Mouse (Mus musculus) natural killer cell, adult 2 months (primary cell): ENCODE data around the gene Sox4.

Source experiments
- DNase-seq, 2 experiments: peaks; one replicate each; pipeline ENCODE4 v3.0.0; 2022; ENCODE audit warnings: low spot score in 2 of 2

Gene Sox4

DNA sequence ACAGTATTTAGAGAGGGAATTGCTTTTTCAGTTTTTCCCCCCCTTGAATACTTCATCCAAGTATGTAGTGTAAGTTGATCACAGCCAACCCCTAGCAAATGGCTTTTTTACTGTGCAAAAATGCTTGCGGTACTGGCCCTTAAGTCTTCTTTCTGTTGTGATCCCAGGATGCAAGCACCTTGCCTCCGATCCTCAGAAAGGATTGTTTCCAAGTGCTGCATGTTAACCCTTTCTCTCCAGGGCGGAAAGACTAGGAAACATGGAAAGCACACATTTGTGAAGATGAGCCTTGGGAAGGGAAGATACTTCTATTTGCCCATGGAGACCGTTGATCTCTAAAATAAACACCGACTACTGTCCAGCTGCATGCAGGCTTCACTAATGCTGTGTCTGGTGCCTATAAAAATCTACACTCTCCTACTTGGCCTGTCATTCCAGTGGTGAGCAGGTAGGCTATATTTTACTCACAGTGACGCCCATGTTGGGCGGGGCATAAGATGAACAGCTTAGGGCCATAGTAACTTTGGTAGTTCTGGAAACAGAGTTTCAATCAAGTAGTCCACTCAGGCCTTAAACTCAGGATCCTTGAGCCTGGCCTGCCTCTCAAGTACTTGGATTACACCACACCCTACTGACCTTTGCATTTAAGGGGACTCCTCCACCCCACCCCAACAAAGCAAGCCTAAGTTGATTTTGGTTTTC, 5.6 kb downstream of the Sox4 start:
- no peak for DNase-seq

DNA sequence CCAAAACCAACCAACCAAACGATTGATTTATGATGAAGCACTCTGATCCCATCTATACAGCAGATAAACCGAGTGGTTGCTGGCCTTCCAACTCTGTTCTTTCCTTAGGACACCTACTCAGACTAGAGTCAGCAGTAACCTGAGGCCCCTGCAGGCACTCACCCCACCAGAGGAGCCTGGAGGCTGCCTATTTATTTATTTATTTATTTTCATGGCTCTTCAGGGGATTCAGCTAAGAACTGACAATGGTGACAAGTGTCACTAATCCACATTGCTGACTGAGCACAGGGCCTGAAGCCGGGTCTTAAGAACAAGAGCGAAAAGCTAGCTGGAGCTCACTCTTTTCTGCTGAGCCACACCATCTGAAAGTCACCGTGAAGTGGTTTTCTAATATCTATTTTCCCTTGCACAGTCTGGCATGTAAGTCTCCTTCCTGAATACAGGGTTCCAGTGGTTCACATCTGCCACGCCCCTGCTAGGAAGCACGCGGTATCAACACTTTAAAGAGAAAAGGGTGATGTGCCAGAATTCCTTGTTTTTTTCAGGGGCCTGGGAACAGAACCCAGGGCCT, 6.9 kb downstream of the Sox4 start:
- DNase-seq, result no peak

DNA sequence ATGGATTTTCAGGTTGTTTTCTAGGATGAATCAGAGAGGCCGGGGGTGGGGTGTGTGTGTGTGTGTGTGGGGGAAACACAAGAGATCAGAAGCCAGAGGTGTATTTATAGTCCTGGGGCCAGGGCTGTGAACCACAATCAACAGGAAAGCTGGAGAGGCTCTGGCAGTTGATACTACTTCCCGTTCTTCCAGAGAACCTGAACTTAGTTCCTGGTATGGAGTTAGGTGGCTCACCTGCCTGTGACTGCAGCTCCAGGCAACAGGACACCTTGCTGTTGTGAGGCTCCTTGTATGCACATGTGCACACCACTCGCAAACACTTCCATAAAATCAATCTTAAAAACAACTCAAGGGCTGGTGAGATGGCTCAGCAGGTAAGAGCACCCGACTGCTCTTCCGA, 7.8 kb downstream of the Sox4 start:
- DNase-seq, result no peak

DNA sequence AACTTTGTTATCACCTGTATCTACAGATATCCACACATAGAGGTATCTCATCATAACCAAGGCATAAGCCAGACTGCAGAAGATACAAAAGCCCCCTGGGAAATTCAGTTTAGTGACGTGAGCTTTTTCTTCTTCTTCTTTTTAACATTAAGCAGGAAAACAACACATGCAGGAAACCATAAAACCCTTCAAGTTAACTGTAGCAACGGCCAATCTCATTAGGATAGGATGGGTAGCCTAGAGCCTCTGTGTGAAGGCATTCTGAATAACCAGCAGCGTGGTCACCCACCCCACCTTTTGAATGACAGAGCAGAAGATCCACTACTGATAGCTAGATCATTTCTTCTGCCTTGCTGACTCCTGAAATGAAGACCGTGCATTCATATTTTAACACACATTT, 10.6 kb downstream of the Sox4 start:
- DNase-seq, result no peak

DNA sequence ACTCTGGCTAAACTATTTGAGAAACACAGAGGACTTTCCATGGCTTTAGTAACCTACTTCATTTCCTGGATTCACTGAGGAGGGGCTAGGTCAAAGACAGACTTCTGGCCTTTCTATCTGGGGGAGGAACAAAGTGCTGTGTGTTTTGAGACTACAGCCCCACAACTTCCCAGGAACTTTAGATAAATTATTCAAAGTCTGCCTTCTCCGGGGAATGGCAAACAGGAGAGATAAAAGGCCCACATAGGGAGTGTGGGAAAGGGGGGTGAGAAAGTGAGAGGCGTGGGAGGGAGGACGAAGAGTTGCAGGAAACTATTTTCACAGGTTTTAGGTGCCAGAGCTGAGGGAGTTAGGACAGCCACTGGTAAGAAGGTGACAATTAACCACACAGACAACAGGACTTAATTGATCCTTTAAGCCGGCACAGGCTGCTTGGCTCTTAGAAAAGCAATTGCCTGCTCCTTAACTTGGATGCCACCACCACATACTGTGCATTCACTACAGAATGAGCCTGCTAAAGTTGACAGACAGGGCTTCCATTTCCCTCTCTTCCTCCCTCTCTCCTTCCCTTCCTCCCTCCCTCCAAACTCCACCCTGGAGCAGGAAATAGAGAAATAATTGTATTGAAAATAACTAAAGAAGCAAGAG, 11.4 kb downstream of the Sox4 start:
- DNase-seq, result no peak

DNA sequence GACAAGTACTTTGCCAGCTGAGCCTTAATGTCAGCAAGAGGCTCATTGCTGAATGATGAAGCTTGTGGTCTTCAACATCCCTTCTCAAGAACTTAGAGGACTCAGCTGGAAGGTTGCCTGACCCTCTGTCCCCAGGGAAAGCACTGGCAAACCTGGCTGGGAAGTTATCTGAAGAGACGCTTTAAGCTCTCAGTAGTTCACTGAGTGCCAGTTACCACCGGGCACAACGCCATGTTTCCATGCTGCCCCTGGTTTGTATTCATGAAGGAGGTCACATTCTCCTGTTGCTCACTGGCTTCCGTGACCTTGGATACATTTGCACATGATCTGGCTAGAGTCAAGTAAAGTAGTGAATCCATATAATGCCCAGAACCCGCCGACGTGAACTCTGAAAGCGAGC, 20.1 kb downstream of the Sox4 start:
- no peak for DNase-seq

DNA sequence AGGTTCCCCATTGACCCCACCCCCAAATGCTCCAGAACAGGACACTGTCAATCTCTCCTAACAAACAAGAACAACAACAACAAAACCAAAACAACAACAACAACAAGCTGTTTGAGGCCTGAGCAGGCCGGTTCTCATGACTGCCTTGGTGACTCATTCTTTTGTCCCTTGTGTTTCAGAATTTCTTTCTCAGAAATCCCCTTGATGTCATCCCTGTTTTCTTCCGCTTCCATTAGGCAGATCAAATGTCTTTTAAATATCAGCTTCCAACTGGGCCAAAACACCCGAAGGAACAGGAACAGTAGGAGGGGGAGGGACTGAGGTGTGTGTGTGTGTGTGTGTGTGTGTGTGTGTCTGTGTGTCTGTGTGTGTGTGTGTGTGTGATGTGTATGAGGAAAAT, 21.7 kb downstream of the Sox4 start:
- no peak for DNase-seq

DNA sequence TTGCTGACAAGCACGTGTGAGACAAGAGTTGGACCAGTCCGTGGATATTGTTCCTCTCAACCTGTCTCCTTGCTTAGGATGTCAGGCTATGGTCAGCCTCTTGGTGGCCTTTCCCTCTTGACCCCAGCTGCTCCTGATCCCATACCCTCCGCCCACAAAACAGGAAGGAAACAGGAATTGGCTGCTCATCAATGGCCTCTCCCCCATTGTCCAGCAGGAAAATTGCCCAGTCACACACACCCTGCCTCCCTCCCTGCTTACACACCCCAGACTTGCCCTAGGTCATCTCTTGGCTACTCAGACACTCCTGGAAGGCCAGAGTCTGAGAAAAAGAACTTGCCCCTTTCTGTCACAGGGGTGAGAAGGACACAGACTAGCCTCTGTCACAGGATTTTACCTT, 22.2 kb downstream of the Sox4 start:
- no peak for DNase-seq

DNA sequence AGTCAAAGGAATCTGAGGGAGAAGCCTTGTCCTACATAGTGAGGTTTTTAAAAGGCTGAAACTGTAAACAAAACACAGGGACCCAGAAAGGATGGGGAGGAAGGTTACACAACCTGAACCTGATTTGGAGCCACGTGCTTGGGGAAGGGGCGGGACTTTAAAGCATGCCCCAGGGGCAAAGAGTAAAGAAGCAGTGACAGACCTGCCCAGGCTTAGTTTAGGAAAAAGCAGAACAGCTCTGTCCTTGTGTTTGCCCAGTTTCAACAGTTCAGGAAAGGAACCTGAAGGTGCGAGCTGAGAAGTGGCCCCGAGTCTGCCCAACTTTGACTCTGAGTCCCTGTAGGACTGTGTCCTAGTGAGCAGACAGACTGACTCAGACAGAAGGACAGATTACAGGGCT, 23.1 kb downstream of the Sox4 start:
- DNase-seq, result no peak

DNA sequence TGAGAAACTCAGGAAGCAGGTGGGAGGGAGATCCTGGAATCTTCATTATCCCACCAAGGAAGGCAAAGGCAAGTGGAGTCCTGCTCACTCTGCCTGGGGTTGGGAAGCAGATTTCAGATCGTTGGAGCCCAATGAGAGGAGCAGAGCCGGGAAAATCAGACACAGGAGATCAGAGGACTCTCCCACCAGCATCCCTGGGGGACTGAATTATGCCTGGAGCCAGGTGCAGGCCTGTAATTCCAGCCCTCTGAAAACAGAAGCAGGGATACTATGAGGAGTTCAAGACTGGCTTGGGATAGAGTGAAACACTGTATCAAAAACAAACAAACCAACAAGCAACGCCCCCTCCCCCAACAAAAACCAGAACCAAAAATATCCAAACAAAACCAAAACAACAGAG, 23.6 kb downstream of the Sox4 start:
- no peak for DNase-seq

DNA sequence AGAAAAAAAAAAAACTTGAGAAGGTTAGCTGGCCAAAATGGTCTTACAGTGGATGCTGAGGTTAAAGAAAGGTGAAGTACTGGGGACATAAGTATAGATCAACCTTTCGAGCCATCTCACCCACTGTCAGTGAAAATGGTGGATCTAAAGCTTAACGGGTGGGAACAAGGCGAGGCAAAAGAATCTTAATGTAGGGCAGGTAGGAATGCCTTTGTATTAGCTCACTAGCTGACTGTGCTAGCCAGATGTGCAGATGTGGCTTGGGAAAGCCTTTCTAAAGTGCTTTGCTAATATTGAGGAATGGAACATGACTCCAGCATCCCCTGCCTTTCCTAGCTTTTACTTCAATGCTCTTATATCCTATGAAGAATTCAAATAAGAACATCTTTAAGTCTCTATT, 30.4 kb downstream of the Sox4 start:
- no peak for DNase-seq

DNA sequence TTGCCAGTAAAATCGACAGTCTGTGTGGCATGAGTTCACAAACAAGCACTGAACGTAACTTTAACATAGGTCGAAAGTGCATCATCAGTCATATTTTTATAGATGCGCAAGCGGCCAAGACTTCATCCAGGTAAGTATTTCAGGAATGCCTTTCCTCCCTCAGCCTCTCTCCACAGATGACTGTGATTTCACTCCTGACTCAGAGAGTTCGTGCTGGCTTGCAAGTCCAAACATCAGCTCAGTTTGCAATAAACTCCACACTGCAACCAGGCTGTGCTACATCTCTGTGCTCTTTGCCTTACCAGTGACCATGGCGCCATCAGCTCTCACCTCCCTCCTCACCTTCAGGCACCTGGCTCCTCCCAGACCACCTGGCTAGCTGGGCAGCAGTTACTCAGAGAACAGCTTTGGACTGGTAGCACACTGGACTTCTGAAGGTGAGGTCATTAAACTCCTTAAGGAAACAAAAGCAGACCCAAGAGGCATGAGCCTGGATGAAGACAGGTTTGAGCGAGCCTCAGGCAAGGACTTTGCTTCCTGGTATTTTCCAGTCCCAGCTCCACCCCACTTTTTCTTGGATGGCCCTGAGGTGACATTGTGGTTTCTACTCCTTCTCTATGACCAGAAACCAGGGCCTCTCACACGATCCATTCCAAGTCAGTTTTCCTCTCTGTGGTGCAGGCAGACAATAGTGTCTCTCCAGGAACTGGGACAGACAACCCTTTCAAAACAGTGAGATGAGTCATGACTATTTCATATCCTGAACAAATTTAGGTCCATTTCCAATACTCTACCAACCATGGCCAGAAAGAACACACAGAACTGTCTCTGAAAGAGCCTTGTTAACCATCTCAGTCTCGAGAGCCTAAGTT, 35.9 kb downstream of the Sox4 start:
- no peak for DNase-seq

DNA sequence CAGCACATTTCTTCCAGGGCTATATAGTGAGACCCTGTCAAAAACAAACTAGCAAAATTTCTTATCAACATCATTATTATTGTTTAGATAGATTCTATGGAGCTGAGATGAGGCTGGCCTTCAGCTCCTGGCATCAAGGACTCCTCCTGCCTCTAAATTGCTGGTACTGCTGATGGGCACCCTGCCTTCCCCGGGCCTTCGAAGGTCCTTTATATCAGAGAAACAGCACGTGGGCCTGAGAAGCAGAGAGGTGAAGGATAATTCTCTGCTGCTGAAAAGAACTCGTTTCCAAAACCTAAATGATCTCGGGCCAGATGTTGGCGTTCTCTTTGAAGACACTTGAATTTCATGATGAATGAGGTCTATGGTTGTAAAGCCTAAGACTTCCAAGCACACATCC, 39.9 kb downstream of the Sox4 start:
- no peak for DNase-seq

DNA sequence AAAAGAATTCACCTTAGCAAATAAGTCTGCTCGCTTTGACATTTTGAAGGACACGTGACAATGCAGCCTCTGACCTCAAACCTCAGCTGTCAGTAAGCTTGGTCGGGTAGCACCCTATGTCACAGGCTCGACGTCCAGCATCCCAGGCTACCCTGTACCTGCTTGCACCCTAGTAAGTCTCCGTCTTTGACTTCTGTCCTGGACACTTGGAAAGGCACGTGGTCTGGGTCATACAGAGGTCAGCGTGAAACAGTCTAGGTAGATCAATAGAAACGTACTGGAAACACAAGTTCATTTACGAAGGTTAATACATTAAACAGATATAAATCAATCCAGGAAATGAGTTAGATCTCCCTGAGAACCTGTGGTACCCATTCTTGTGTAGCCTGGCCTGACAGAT, 46.5 kb downstream of the Sox4 start:
- DNase-seq, result no peak
